In the genomic region with DNA sequence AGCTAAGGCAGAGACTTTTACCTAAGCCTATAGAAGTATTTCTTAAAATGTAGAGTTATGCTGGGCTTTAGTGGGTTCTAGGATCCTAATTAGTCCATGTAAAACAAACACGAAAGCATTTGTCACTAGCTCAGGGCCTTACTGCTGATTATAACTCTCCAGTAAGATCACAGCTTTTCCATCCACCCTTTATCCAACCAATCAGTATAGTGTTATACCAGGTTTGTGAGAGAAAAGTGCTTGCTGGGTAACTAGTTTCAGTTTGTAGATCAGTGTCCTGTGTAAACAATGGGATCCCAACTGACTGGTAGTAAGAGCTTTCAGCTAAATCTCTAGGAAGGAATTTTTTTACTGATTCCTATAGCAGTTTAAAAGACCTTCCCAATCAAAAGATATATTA, we compare ENCODE assay signal across 14 mouse cellular contexts. TPM values are rescaled to one million over a fixed set of nuclear protein-coding genes. Genes with fewer than 3 reads are reported as not detected.
DNase-seq lines count a peak whose midpoint lies in the region; ATAC-seq lines count a peak whose summit lies in the region.
"Had no signal": no experiment of that assay in that cellular context is flagged by ENCODE, and none has a peak within 500 bp of the region (broad histone marks: within the 10 kb centered on the region; RNA-seq: fewer than 3 reads in every experiment).

No protein-coding gene starts in this region.

- no peak overlapping the region for H3K9ac ChIP-seq in limb, embryonic 13.5 days
- H3K9ac ChIP-seq in forebrain, embryonic 15.5 days (replicated peaks), result 0 out of 2 replicates have a peak overlapping the region, but pooled peaks have one; percentile 4
- H3K9ac ChIP-seq in liver, embryonic 16.5 days (ENCODE audit: low read depth, low read length), result no peak overlapping the region
- no peak overlapping the region for H3K9ac ChIP-seq in neural tube, embryonic 12.5 days

- 0 out of 2 replicates have a peak overlapping the region, but pooled peaks have one; percentile 1 for H3K4me2 ChIP-seq in limb, embryonic 13.5 days (replicated peaks)
- peak overlapping the region; percentile 43 for H3K4me2 ChIP-seq in forebrain, embryonic 15.5 days (replicated peaks)
- H3K4me2 ChIP-seq in liver, embryonic 16.5 days (ENCODE audit: low read depth, low read length), result peak overlapping the region; percentile 7; the same call in 1 of the 2 replicates
- H3K4me2 ChIP-seq in neural tube, embryonic 12.5 days (replicated peaks), result peak overlapping the region; percentile 46

- no peak overlapping the region for H3K4me3 ChIP-seq in limb, embryonic 13.5 days
- H3K4me3 ChIP-seq in limb, embryonic 10.5 days, result no peak overlapping the region
- peak overlapping the region; percentile 21 for H3K4me3 ChIP-seq in forebrain, embryonic 15.5 days
- H3K4me3 ChIP-seq in liver, embryonic 16.5 days (ENCODE audit: low read depth, low read length), result no peak overlapping the region
- H3K4me3 ChIP-seq in neural tube, embryonic 12.5 days, result 0 out of 2 replicates have a peak overlapping the region, but pooled peaks have one; percentile 4

- H3K9me3 ChIP-seq in limb, embryonic 13.5 days, result no peaks in the 10 kb centered on the region
- H3K9me3 ChIP-seq in limb, embryonic 10.5 days (replicated peaks), result no peaks in the 10 kb centered on the region
- no peaks in the 10 kb centered on the region for H3K9me3 ChIP-seq in forebrain, embryonic 15.5 days
- no peaks in the 10 kb centered on the region for H3K9me3 ChIP-seq in liver, embryonic 16.5 days (replicated peaks; ENCODE audit: control insufficient read depth, low read length)
- no peaks in the 10 kb centered on the region for H3K9me3 ChIP-seq in neural tube, embryonic 12.5 days

- peaks cover 31% of the 10 kb centered on the region for H3K4me1 ChIP-seq in limb, embryonic 13.5 days
- peaks cover 21% of the 10 kb centered on the region for H3K4me1 ChIP-seq in limb, embryonic 10.5 days
- peaks cover 52% of the 10 kb centered on the region for H3K4me1 ChIP-seq in forebrain, embryonic 15.5 days
- H3K4me1 ChIP-seq in liver, embryonic 16.5 days (ENCODE audit: control insufficient read depth, low read depth, low read length), result peaks cover 23% of the 10 kb centered on the region
- H3K4me1 ChIP-seq in neural tube, embryonic 12.5 days, result peaks cover 27% of the 10 kb centered on the region

- no peaks in the 10 kb centered on the region for H3K27me3 ChIP-seq in limb, embryonic 13.5 days
- no peaks in the 10 kb centered on the region for H3K27me3 ChIP-seq in limb, embryonic 10.5 days (ENCODE audit: low read depth, poor library complexity, severe bottlenecking)
- no peaks in the 10 kb centered on the region for H3K27me3 ChIP-seq in forebrain, embryonic 15.5 days
- no peaks in the 10 kb centered on the region for H3K27me3 ChIP-seq in liver, embryonic 16.5 days (ENCODE audit: control insufficient read depth, insufficient read depth, low read depth, low read length)
- H3K27me3 ChIP-seq in neural tube, embryonic 12.5 days (replicated peaks), result no peaks in the 10 kb centered on the region

- H3K36me3 ChIP-seq in limb, embryonic 13.5 days, result no peaks in the 10 kb centered on the region
- H3K36me3 ChIP-seq in limb, embryonic 10.5 days, result no peaks in the 10 kb centered on the region
- H3K36me3 ChIP-seq in forebrain, embryonic 15.5 days, result no peaks in the 10 kb centered on the region
- no peaks in the 10 kb centered on the region for H3K36me3 ChIP-seq in liver, embryonic 16.5 days (ENCODE audit: control insufficient read depth, insufficient read depth)
- no peaks in the 10 kb centered on the region for H3K36me3 ChIP-seq in neural tube, embryonic 12.5 days

- ATAC-seq in limb, embryonic 13.5 days (ENCODE audit: low FRiP score, low read depth), result no peak
- no peak for ATAC-seq in forebrain, embryonic 15.5 days (replicated peaks)
- ATAC-seq in liver, embryonic 16.5 days (ENCODE audit: low read depth), result no peak
- ATAC-seq in neural tube, embryonic 12.5 days (ENCODE audit: low FRiP score, low read depth), result no peak

- H3K27ac ChIP-seq in limb, embryonic 13.5 days, result no peak overlapping the region
- H3K27ac ChIP-seq in limb, embryonic 10.5 days, result no peak overlapping the region
- no peak overlapping the region for H3K27ac ChIP-seq in forebrain, embryonic 15.5 days (replicated peaks)
- peak overlapping the region; percentile 28 for H3K27ac ChIP-seq in liver, embryonic 16.5 days (ENCODE audit: low read length)
- no peak overlapping the region for H3K27ac ChIP-seq in neural tube, embryonic 12.5 days

- DNase-seq in limb, embryonic 10.5 days (ENCODE audit: low spot score), result no peak
- no peak for DNase-seq in embryo, embryonic 10 days (ENCODE audit: low spot score)
- no peak for DNase-seq in frontal cortex, postnatal 36 days (ENCODE audit: low spot score in 2 of 2)
- no peak for DNase-seq in embryo, embryonic 9.5 days (ENCODE audit: extremely low spot score)
- DNase-seq: cerebellum, postnatal 25 days; heart, postnatal 4 days; kidney, adult 9 months; layer of hippocampus, adult 9-11 months; left cerebral cortex, postnatal 4 days; lung, postnatal 14 days had no signal

- 74% methylated on average over 1 of the region's 1 CpGs for WGBS in limb, embryonic 13.5 days
- WGBS in limb, embryonic 10.5 days, result 91% methylated on average over 1 of the region's 1 CpGs
- 64% methylated on average over 1 of the region's 1 CpGs for WGBS in forebrain, embryonic 15.5 days
- 69% methylated on average over 1 of the region's 1 CpGs for WGBS in liver, embryonic 16.5 days (ENCODE audit: insufficient replicate concordance)
- WGBS in neural tube, embryonic 12.5 days, result 81% methylated on average over 1 of the region's 1 CpGs

RNA-seq across cellular contexts. Expression of a gene that starts 3.8 kb away (rescaled TPM):
- polyA plus RNA-seq in limb, embryonic 13.5 days (2015; fragmentation: Nextera tagmentation; extraction: Ambion mirVana), result 11.8 and 11.9 TPM in 2 replicates
- polyA plus RNA-seq in limb, embryonic 10.5 days (2016; fragmentation: Nextera tagmentation; extraction: Ambion mirVana), result 6.3 and 10.3 TPM in 2 replicates
- 34.3 and 34.8 TPM in 2 replicates for polyA plus RNA-seq in forebrain, embryonic 15.5 days (2015; fragmentation: Nextera tagmentation; extraction: Ambion mirVana)
- 4.0 and 4.3 TPM in 2 replicates for polyA plus RNA-seq in liver, embryonic 16.5 days (2015; fragmentation: Nextera tagmentation; extraction: Ambion mirVana)
- polyA plus RNA-seq in neural tube, embryonic 12.5 days (2016; fragmentation: Nextera tagmentation; extraction: Ambion mirVana), result 30.9 and 32.5 TPM in 2 replicates

Comparison
In these comparisons a context has a peak if more than half of its experiments do, and no peak if none do; other contexts are left out.
1. H3K4me3 ChIP-seq: peak in forebrain, embryonic 15.5 days (single experiment) and neural tube, embryonic 12.5 days (single experiment); none in limb, embryonic 13.5 days (single experiment), limb, embryonic 10.5 days (single experiment) and liver, embryonic 16.5 days (single experiment).
2. Peak in every context shown above with its lines, with median percentiles within 50 percentile points of each other: H3K4me2 ChIP-seq.